Mouse (Mus musculus): ENCODE results near the gene Nav2.

GRCm38 (mm10) chr7:49357441-49358165 lies 449.1 kb downstream of the Nav2 start:
- no peak for TF ChIP-seq EP300 (IDR thresholded peaks at IDR 0.05; ENCODE audit: insufficient read depth, low read depth, low read length)
- no peak for TF ChIP-seq CTCF (IDR thresholded peaks at IDR 0.05; ENCODE audit: low read depth, low read length)
- TF ChIP-seq POLR2A (IDR thresholded peaks at IDR 0.05; ENCODE audit: insufficient read depth, low read length), result no peak

Data from ES-Bruce4 (cell line).